Mouse (Mus musculus) bone marrow macrophage, adult 2 months (primary cell): Measurements from ENCODE around the gene Galns. TPM values are rescaled to one million over a fixed set of nuclear protein-coding genes. Genes with fewer than 3 reads are reported as not detected.
"Not testable (repeated sequence)": the region's sequence is repeated elsewhere in the genome, so short reads cannot be mapped to it uniquely, and the experiment has no call there.

Experiments
- H3K27ac ChIP-seq: 2 replicates; pipeline ENCODE4 v1.5.1; 2012; ENCODE audit warnings: low read depth, low read length; ENCODE audit not compliant: insufficient read depth
- H3K4me1 ChIP-seq: 2 replicates; pipeline ENCODE4 v1.6.1; 2012; ENCODE audit warnings: low read length; ENCODE audit not compliant: control insufficient read depth, insufficient read depth
- H3K4me3 ChIP-seq: 2 replicates; pipeline ENCODE4 v1.5.1; 2012; ENCODE audit warnings: mild to moderate bottlenecking, low read length, moderate library complexity; ENCODE audit not compliant: insufficient read depth
- CTCF ChIP-seq: IDR thresholded peaks from 2 replicates; pipeline ENCODE4 v1.5.1; 2012; ENCODE audit warnings: low read depth, mild to moderate bottlenecking, low read length, moderate library complexity
- POLR2A ChIP-seq: IDR thresholded peaks from 2 replicates; pipeline ENCODE4 v1.6.1; 2012; ENCODE audit warnings: mild to moderate bottlenecking, low read depth, low read length, borderline replicate concordance
- polyA plus RNA-seq: library from polyadenylated mRNA; stranded (reverse); fragments of >200 nt; gene quantifications from 2 replicates; pipeline ENCODE4 v1.2.4, GENCODE M21; 2012; ENCODE audit not compliant: missing spikeins, insufficient read depth, insufficient read length

Galns gene
- polyA plus RNA-seq, 1 experiment = 36.7 TPM

DNA sequence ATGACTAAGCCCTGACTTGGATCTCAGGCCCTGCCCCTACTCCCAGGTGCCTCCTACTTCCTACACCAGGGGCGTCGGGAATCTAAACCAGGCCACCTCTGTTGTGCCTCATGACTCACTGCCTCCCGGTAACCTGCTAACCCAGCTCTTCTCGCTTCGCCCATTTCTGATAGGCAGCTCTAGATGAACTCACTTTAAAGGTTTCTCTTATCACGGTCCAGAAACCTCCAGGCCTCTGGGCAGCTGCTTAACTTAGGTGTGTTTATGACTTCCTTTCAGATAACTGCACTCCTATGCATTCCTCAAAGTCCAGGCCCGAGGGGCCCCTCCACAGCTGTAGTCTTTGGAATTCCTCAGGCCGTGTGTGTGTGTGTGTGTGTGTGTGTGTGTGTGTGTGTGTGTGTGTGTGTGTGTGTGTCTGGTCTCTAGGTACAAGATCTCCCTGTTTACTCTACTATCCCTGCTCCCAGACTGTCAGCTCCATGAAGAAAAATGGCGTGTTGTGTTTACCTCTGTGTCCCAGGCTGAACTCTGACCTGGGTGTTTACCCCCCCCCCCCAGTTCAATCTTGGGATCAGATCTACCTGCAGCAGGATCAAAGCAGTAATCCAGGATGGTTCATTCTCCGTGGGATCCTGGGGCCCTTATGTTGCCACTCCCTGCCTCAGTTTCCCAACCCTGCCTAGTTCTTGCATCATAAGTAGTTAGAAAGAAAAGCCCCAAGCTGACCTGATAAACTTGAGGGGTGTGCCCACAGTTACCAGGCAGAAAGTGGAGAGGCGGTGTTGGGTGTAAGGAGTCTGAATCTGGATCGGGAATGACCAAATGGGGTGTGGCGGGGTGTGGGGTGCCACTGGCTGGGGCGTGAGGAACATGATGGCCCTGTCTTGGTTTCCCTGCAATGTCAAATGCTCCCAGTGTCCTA, 24.9 kb upstream of the Galns start:
- Histone ChIP-seq H3K27ac (no peak overlapping the region), H3K4me1 (no peaks in the 10 kb centered on the region), H3K4me3 (no peak overlapping the region)
- TF ChIP-seq POLR2A (no peak), CTCF (no peak)

DNA sequence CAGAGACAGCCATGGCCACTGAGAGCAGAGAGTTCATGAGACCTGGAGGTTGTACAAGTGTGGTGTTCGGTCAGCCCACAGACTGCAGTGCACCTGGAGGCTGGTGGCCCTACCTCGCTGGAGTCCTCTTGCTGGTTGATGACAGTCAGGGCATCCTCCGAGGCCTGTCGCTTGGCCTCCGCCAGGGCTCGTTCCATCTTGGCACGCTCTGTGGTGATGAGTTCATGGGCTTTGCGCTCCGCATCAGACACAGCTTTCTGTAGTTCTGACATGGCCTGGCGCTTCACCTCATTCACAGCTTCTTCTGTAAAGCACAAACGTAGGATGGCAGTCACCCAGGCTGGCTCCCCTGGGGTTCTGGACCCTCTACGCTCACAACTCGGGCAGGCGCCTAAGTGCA, 21.9 kb upstream of the Galns start:
- Histone ChIP-seq H3K4me3 (no peak overlapping the region), H3K4me1 (no peaks in the 10 kb centered on the region), H3K27ac (no peak overlapping the region)
- no peak for TF ChIP-seq POLR2A
- no peak for TF ChIP-seq CTCF

DNA sequence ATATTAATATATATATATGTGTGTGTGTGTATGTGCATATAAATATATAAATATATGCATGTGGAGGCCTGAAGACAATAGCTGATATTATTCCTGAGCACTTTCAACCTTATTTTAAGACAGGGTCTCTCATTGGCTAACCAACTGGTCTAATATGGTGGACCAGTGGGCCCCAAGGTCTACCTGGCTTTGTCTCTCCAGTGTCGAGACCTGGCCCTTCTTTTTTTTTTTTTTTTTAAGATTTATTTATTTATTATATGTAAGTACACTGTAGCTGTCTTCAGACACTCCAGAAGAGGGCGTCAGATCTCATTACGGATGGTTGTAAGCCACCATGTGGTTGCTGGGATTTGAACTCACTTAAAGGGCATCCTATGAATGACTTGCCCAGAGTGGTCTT, 20.9 kb upstream of the Galns start:
- H3K27ac ChIP-seq, H3K4me3 ChIP-seq, H3K4me1 ChIP-seq: not testable (repeated sequence)

DNA sequence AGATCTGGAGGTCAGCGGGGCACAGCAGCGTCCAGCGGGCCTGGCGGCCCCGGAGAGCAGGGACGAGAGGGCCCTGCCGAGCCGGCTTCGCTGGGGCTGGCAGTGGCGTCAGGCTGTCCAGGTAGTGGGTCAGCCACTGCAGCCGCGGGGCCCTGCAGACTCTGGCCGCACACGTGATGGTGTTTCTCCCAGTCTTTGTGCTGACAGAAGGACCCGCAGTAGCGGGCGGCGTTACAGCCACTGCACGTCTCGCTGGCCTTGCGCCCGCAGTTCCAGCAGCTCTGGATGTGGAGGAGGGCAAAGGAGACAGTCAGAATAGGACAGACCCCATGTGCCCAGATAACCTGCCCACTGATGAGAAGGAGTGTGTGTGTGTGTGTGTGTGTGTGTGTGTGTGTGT, 19.4 kb upstream of the Galns start:
- Histone ChIP-seq H3K4me3 (no peak overlapping the region), H3K4me1 (no peaks in the 10 kb centered on the region), H3K27ac (no peak overlapping the region)
- TF ChIP-seq POLR2A = no peak
- no peak for TF ChIP-seq CTCF

GRCm38 (mm10) chr8:122629388-122629787, 18.1 kb upstream of the Galns start:
- no peaks in the 10 kb centered on the region for H3K4me1 ChIP-seq
- H3K4me3 ChIP-seq = no peak overlapping the region
- no peak for TF ChIP-seq CTCF
- TF ChIP-seq POLR2A = no peak
- no peak overlapping the region for H3K27ac ChIP-seq

GRCm38 (mm10) chr8:122626896-122627295, 15.6 kb upstream of the Galns start:
- TF ChIP-seq CTCF (no peak), POLR2A (no peak)
- no peaks in the 10 kb centered on the region for H3K4me1 ChIP-seq

GRCm38 (mm10) chr8:122625811-122626210, 14.5 kb upstream of the Galns start:
- Histone ChIP-seq H3K27ac (no peak overlapping the region), H3K4me1 (no peaks in the 10 kb centered on the region), H3K4me3 (no peak overlapping the region)
- TF ChIP-seq POLR2A = no peak
- no peak for TF ChIP-seq CTCF

More at GRCm38 (mm10) chr8:122626896-122627295, 15.6 kb upstream of the Galns start:
- Histone ChIP-seq H3K4me3 (no peak overlapping the region), H3K27ac (no peak overlapping the region)

DNA sequence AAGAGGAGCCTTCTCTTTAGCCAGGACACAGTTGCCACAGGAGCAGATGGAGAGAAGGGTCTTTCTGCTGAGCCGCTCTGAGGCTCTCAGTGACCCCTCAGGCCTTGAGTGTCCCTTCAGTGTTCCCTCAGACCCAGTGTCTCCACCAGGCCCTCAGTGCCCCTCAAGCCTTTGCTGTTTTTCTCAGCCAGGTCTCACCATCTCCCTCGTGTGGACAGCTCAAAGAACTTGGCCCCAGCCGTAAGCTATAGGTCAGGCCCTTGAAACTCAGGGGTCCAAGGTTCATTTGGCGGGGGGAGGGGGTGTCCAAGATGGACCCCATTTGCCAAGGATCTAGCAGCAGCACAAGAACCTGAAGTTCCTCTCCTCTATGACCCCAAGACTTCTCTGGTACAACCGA, 13.4 kb upstream of the Galns start:
- Histone ChIP-seq H3K4me3 (no peak overlapping the region), H3K27ac (no peak overlapping the region), H3K4me1 (no peaks in the 10 kb centered on the region)
- TF ChIP-seq POLR2A = no peak
- TF ChIP-seq CTCF = no peak

DNA sequence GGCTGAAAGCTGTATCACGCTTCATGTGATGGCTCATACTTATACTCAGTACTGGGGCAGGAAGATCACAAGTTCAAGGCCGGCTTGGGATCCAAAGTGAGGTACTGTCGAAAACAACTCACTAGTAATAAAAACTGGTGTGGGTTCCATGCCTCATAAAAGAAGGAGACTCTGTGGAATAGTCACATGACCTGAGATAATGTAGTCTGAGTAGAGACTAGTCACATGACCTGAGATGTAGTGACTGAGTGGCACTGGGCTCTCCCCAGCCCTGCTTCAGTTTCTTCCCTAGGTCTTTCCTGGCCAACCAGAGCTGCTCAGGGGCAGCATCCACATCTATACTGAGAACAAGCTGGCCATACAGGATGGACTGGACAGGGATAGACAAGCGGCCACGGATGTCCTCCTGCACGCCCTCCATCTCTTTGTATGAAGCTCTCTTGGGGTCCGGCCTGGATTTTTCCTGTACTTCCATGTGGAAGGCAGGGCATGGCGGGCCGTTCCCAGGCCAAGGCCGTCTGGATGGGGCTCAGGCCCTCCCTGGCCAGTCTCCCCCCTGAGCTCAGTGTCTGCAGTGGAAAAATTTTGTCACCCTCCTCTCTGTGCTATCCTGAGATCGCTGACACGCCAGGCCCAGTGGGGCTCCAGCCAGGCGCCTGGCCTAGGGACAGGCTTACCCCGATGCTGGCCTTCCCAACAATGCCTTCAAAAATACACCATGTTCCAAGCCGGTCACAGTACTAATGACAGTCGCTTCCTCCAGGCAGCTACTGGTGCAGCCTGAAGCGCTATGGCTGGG, 12.8 kb upstream of the Galns start:
- TF ChIP-seq POLR2A = no peak
- no peak for TF ChIP-seq CTCF
- no peak overlapping the region for H3K27ac ChIP-seq
- no peaks in the 10 kb centered on the region for H3K4me1 ChIP-seq
- no peak overlapping the region for H3K4me3 ChIP-seq

GRCm38 (mm10) chr8:122622727-122623126, 11.5 kb upstream of the Galns start, which contains the start of gene Pabpn1l:
Gene Pabpn1l, minus strand, starts transcription at chr8:122622739.
- Histone ChIP-seq H3K4me3 (no peak within 1 kb of the TSS), H3K27ac (no peak within 1 kb of the TSS), H3K4me1 (no peaks in the 10 kb centered on the region)
- TF ChIP-seq POLR2A (no peak), CTCF (no peak)
